Mouse (Mus musculus) heart, adult 2 months (tissue): ENCODE results near the gene Rpl28.

Source experiments
- CTCF ChIP-seq: fragments of 200-600 bp; IDR thresholded peaks from 2 replicates; pipeline ENCODE4 v1.8.1; 2022; ENCODE audit warnings: antibody characterized with exemption, mild to moderate bottlenecking, moderate library complexity
- EP300 ChIP-seq: fragments of 200-500 bp; IDR thresholded peaks from 2 replicates; pipeline ENCODE4 v1.6.1; 2011; ENCODE audit warnings: low read depth, low read length, control low read depth; ENCODE audit not compliant: insufficient read depth
- POLR2A ChIP-seq: fragments of 200-500 bp; IDR thresholded peaks from 2 replicates; pipeline ENCODE4 v1.6.1; 2011; ENCODE audit warnings: mild to moderate bottlenecking, low read depth, low read length, control low read depth; ENCODE audit not compliant: insufficient read depth

DNA sequence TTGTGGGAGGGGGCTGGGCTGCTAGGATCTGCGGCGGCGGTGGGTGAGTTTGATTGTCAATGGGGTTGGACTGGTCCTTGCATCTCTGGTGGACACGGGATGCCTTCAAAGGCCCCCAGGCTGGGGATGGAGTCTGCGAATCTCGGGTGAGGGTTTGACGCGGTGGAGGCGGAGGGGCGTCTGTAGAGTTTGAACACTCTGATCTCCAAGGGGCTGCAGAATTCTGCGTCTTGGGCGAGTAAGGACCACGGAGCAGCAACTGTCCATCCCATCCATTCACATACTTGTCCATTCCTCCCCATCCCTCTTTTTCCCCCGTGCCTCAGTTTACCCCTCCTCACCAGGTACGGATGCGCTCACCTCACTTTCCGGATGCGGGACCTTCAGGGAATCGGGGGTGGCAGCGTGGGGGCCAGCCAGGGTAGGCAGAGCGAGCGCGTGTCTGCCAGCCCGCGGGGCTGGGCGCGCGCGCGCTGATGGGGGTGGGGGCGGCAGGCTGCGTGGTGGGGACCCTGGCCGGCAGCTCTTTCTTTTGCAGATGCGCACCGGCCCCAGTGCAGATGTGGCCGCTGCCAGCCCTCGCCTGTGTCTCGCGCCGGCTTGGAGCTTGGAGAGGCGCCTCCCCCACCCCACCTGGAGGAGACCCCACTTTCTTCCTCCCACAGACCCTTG, 51.7 kb downstream of the Rpl28 start, which contains the start of gene Shisa7:
- TF ChIP-seq CTCF (no peak), POLR2A (no peak), EP300 (no peak)
